Mouse (Mus musculus): ENCODE results near the gene Nfs1. TPM values are rescaled to one million over a fixed set of nuclear protein-coding genes. Genes with fewer than 3 reads are reported as not detected.

The Nfs1 gene
- total and polyA plus RNA-seq, 3 experiments: 51.3 to 72.1 (median 58.6) TPM

- Histone ChIP-seq H3K27me3 (replicated peaks) (no peaks in the 10 kb centered on the region), H3K9ac (ENCODE audit: insufficient read depth, low read depth) (no peak overlapping the region), H3K79me2 (replicated peaks; ENCODE audit: control insufficient read depth, extremely low read depth, insufficient read depth, poor library complexity, severe bottlenecking) (no peaks in the 10 kb centered on the region), H3K9me3 (replicated peaks; ENCODE audit: low read length) (no peaks in the 10 kb centered on the region), H3K4me1 (ENCODE audit: control insufficient read depth in 1 of 2, insufficient read depth in 2 of 2) (no peaks in the 10 kb centered on the region), H3K36me3 (replicated peaks in 1 of 2; ENCODE audit: control insufficient read depth in 1 of 2, insufficient read depth in 1 of 2, low read length in 1 of 2) (peaks cover 48 to 68% of the 10 kb centered on the region in 2 experiments), H3K4me2 (ENCODE audit: insufficient read depth, low read depth, poor library complexity, severe bottlenecking) (no peak overlapping the region), H3K4me3 (replicated peaks in 1 of 3; ENCODE audit: low read depth in 2 of 3, low read length in 2 of 3, poor library complexity in 1 of 3) (no peak overlapping the region), H3K27ac (ENCODE audit: insufficient read depth, low read depth) (no peak overlapping the region)
- no peak for DNase-seq (ENCODE audit: extremely low read depth)
- dilution Hi-C loops (cut with MboI; ENCODE audit: extremely low pct_ligation_motif_present, extremely low pct_unique_long_range_greater_than_20kb, low sequenced_read_pairs): no loop called here
- in situ Hi-C loops (cut with MboI; ENCODE audit: low pct_ligation_motif_present, low pct_unique_long_range_greater_than_20kb, low sequenced_read_pairs): no loop called here
- TF ChIP-seq MAZ (IDR thresholded peaks at IDR 0.05; ENCODE audit: low read depth, low read length) (no peak), GABPA (IDR thresholded peaks at IDR 0.05; ENCODE audit: insufficient replicate concordance, low read depth, low read length) (no peak), SIN3A (IDR thresholded peaks at IDR 0.05; ENCODE audit: low read length) (no peak), POLR2AphosphoS2 (IDR thresholded peaks at IDR 0.05; ENCODE audit: low read depth, low read length) (no peak), USF2 (conservative IDR thresholded peaks at IDR 0.05; ENCODE audit: low read depth, low read length) (no peak), IRF4 (IDR thresholded peaks at IDR 0.05; ENCODE audit: low read depth, low read length) (no peak)
Measured at GRCm38 (mm10) chr2:156078421-156079182, 65.4 kb downstream of the Nfs1 start.

- in situ Hi-C loops (cut with MboI; ENCODE audit: low pct_ligation_motif_present, low pct_unique_long_range_greater_than_20kb, low sequenced_read_pairs) (no loop called here), dilution Hi-C loops (cut with MboI; ENCODE audit: extremely low pct_ligation_motif_present, extremely low pct_unique_long_range_greater_than_20kb, low sequenced_read_pairs) (no loop called here)
- no peak for DNase-seq (ENCODE audit: extremely low read depth)
- Histone ChIP-seq H3K36me3 (replicated peaks in 1 of 2; ENCODE audit: control insufficient read depth in 1 of 2, insufficient read depth in 1 of 2, low read length in 1 of 2) (peaks cover 56 to 79% of the 10 kb centered on the region in 2 experiments), H3K4me2 (ENCODE audit: insufficient read depth, low read depth, poor library complexity, severe bottlenecking) (no peak overlapping the region), H3K4me1 (ENCODE audit: control insufficient read depth in 1 of 2, insufficient read depth in 2 of 2) (no peaks in the 10 kb centered on the region), H3K9ac (ENCODE audit: insufficient read depth, low read depth) (no peak overlapping the region), H3K79me2 (replicated peaks; ENCODE audit: control insufficient read depth, extremely low read depth, insufficient read depth, poor library complexity, severe bottlenecking) (no peaks in the 10 kb centered on the region), H3K9me3 (replicated peaks; ENCODE audit: low read length) (no peaks in the 10 kb centered on the region), H3K27me3 (replicated peaks) (no peaks in the 10 kb centered on the region), H3K4me3 (replicated peaks in 1 of 3; ENCODE audit: low read depth in 2 of 3, low read length in 2 of 3, poor library complexity in 1 of 3) (no peak overlapping the region), H3K27ac (ENCODE audit: insufficient read depth, low read depth) (no peak overlapping the region)
- TF ChIP-seq MEF2A (IDR thresholded peaks at IDR 0.05; ENCODE audit: borderline replicate concordance, low read depth, low read length) (no peak), ZC3H11A (IDR thresholded peaks at IDR 0.05; ENCODE audit: low read depth, low read length) (no peak), JUN (IDR thresholded peaks at IDR 0.05; ENCODE audit: insufficient read depth, low read depth, low read length) (no peak), CHD2 (IDR thresholded peaks at IDR 0.05; ENCODE audit: low read length) (no peak), MXI1 (IDR thresholded peaks at IDR 0.05; ENCODE audit: low read depth, low read length) (no peak), USF1 (IDR thresholded peaks at IDR 0.05; ENCODE audit: low read depth, low read length) (no peak), MAFK (IDR thresholded peaks at IDR 0.05; ENCODE audit: insufficient replicate concordance, low read length) (no peak), RAD21 (IDR thresholded peaks at IDR 0.05; ENCODE audit: low read depth, low read length) (no peak; the same call in none of the 2 replicates), CTCF (conservative IDR thresholded peaks at IDR 0.05 in 1 of 2, IDR thresholded peaks at IDR 0.05 in 1 of 2; ENCODE audit: low read depth in 2 of 2, low read length in 2 of 2) (no peak), KAT2A (IDR thresholded peaks at IDR 0.05; ENCODE audit: insufficient replicate concordance, low read length) (no peak), POLR2AphosphoS2 (IDR thresholded peaks at IDR 0.05; ENCODE audit: low read depth, low read length) (no peak), TCF12 (IDR thresholded peaks at IDR 0.05; ENCODE audit: low read depth, low read length) (no peak), MAX (IDR thresholded peaks at IDR 0.05; ENCODE audit: low read length) (no peak), JUND (conservative IDR thresholded peaks at IDR 0.05; ENCODE audit: low read depth, low read length) (no peak), EP300 (IDR thresholded peaks at IDR 0.05; ENCODE audit: low read length) (no peak), ZNF384 (IDR thresholded peaks at IDR 0.05; ENCODE audit: low read depth, low read length) (no peak)
Measured at GRCm38 (mm10) chr2:156077461-156077860, 66.5 kb downstream of the Nfs1 start.

All from CH12.LX (cell line).